Mouse (Mus musculus): ENCODE results near the gene Tmem183a.

Tmem183a gene

GRCm38 (mm10) chr1:134361857-134362212, at the start of gene Tmem183a:
Gene Tmem183a (minus strand): TSS chr1:134361979.
- DNase-seq (ENCODE audit: low spot score): peak; percentile 97

- no peak for DNase-seq (ENCODE audit: low spot score)
Measured at GRCm38 (mm10) chr1:134408080-134408479, 46.3 kb upstream of the Tmem183a start.

GRCm38 (mm10) chr1:134406414-134406771, 44.6 kb upstream of the Tmem183a start:
- DNase-seq (ENCODE audit: low spot score): no peak

DNA sequence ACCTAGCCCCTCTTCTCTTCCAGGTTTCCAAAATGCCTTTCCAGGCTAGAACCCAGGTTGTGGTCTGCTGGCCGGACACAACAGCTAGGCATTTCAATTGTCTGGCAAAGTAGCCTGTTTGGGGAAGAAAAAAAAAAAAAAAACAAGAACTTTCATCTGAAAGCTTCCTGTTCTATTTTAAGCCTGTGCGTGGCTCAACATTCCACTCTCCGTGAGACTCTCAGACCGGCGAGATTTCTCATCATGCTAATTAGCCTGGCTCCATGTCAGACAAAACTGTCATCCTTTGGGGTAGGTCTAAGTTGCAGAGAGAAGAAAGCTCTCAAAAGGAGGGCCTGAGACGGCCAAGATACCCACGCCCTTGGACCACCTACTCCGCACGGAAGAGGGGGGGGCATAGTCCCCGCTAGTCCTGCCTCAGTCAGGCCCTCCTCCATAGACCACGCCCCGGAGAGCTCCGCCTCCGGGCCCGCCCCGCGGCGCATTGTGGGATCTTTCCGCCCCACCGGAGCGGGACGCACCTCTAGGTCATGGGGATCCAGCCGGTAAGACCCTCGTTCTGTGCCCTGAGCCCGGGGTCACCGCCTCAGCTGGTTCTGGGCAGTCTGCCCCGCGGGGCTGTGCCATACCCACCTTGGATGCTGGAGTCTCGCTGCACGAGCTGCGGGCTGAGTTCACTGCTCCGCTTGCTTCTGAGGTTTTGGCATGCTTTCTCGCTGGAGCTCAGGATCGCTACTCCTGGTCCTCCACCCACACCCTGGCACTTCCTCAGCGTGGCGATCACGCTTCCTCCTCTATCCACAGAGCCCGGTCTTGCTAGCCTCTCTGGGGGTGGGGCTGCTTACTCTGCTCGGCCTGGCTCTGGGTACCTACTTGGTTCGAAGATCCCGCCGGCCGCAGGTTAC, 44.0 kb upstream of the Tmem183a start, which contains the start of gene Cyb5r1:
Gene Cyb5r1 (plus strand): TSS at position 51 of the 905 bp plus-strand sequence.
- peak; percentile 84 for DNase-seq (ENCODE audit: low spot score)

GRCm38 (mm10) chr1:134399735-134400134, 38.0 kb upstream of the Tmem183a start:
- DNase-seq (ENCODE audit: low spot score): no peak

- no peak for DNase-seq (ENCODE audit: low spot score)
Measured at GRCm38 (mm10) chr1:134398210-134398609, 36.4 kb upstream of the Tmem183a start.

- no peak for DNase-seq (ENCODE audit: low spot score)
Measured at GRCm38 (mm10) chr1:134393827-134394226, 32.0 kb upstream of the Tmem183a start.

DNA sequence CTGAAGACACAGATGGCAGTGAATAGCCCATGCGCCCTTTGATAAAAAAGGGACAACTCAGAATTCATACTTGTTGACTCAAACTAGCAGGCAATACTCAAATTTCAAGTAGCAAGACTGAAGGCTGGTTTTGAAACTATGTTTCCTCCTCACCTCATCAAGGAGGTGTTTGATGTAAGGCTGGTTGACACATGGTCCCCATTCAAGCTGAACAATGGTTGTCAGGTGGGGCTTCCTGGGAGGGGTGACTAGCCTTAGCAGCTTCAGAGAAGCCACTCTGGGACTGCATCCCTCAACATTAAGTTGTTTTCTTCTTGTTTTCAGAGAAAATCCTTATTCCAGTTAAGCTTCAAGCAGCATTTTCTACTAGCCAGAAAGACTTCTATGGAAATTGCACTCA, 23.9 kb upstream of the Tmem183a start, which contains the start of gene 4933406M09Rik:
Gene 4933406M09Rik (plus strand): TSS at position 275 of the 400 bp plus-strand sequence.
- DNase-seq (ENCODE audit: low spot score): no peak

DNA sequence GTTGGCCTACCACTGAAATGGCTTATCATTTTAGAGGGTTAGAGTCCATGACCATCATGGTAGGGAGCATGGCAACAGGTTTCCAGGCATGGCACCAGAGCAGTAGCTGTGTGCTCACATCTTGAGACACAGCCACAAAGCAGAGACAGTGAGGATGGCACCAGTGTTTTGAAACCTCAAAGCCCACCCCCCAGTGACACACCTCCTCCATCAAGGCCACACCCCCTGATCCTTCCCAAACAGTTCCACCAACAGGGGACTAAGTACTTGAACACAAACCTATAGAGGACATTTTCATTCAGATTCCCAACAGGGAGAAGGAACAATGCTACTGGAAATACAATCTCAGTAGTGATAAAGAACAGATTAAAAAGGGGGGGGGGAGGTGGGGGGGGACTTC, 23.4 kb upstream of the Tmem183a start:
- DNase-seq (ENCODE audit: low spot score): no peak

DNA sequence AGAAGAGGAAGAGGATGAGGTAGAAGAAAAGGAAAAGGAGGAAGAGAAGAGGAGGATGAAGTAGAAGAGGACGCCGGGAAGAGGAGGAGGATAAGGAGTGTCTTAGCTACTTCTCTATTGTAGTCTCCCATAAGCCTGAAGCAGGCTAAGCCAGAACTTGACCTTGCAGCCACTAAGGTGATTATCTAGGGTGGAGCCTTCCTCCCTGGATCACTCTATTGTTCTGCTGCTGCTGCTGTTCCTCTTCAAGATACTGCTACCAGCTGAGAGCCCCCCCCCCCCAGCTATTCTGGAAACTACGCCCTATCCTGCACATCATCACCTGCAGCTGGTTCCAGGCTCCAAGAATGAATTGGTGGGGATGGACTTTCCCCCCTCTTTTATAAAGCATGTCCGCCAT, 22.8 kb upstream of the Tmem183a start:
- DNase-seq (ENCODE audit: low spot score): no peak

DNA sequence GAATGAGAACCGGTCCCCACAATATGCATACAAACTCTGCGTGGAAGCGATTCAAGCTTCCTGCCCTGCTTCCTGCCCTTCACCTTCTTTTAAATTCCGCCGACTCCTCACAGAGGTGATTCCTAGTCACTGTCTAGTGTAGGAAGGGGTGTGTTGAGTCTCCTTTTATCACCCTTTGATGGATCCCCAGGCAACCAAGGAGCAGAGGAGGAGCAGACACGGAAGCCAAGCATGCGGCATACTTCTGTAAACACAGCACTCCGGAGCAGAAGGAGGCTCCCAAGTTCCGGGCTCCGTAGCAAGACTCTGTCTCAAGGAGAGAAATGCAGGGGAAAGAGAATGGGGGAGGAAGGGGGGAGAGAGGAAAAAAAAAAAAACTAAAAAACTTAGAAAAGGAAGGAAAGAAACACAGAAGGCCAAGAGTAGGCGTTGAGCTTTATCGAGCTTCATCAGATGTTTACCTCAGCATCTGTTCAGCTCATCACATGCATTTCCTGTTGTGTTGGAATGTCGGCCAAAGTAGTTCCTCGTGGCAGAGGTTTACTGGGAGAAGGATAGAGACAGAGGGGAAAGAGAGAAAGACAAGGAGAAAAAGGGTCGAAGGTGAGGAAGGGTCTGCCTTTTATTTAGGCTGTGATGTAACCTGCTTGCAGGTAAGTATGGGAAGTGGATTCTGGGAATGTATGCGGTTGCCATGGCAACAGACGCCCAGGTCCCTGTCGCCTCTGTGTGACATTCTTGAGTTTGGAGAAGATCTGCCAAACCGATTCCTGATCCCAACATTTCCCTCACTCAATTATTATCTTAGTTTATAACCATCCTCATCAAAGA, 20.2 kb upstream of the Tmem183a start:
- no peak for DNase-seq (ENCODE audit: low spot score)

DNA sequence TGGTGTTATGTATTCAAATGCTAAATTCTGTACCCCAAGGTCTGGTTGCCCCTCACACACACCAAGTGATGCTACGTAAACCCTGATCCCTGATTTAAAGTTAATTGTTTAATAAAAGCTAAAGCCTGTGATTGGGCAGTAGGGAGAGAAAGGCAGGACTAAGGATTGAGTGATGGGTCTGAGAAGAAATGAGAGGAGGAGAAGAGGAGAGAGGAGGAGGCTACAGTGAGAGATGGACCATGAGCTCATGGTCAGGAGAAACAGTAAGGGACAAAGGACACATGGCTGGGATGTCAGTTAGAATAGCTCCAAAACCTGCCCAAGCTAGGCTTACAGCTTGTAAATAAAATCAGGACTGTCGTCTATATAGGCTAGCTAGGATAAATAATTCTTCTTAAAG, 19.3 kb upstream of the Tmem183a start:
- no peak for DNase-seq (ENCODE audit: low spot score)

- DNase-seq (ENCODE audit: low spot score): no peak
Measured at GRCm38 (mm10) chr1:134374124-134374523, 12.3 kb upstream of the Tmem183a start.

DNA sequence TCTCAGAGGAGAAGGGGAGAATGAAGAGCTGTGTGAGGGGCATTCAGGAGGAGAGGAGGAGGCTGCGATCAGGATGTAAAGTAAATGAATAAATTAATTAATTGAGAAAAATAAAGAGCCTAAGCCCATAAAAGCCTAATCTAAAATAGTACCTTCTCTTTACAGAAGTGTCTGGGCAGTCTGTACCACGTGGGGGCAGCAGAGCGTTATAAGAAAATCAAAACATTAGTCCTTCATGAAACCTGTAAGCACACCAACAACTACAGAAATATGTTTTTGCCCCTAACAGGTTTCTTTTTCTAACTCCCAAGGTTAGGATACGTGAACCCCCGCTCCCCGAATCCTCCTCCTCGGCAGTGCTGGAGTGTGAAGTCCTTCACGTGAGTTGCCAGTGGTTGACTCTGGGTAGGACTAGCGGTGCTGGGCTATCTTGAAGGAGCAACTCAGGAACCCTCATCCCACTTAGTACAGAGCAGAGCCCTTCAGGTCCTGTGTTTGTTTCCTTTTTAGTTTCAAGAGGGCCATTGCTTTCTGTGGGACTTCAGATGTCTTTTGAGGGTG, 7.1 kb upstream of the Tmem183a start:
- DNase-seq (ENCODE audit: low spot score): peak; percentile 48

- no peak for DNase-seq (ENCODE audit: low spot score)
Measured at GRCm38 (mm10) chr1:134365491-134365890, 3.7 kb upstream of the Tmem183a start.

DNA sequence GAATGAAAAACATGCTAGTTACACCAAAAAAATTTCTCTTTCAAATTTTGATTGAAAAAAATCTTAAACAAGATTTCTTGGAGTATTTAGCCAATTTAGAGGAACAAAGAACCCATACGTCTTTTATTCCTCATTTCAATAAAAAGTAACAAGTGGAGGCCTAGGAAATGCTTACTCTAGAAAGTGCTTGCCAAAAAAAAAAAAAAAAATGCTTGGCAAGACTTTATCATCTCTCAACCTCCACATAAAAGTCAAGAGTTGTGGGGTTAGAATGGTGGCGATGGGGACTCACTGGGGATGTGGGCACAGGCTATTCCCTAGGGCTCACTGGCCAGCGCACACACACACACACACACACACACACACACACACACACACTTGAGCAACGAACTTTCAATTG, 1.4 kb upstream of the Tmem183a start:
- no peak for DNase-seq (ENCODE audit: low spot score)

- DNase-seq (ENCODE audit: low spot score): no peak
Measured at GRCm38 (mm10) chr1:134361195-134361856, 453 bp downstream of the Tmem183a start.

- DNase-seq (ENCODE audit: low spot score): no peak
Measured at GRCm38 (mm10) chr1:134360656-134361055, 1.1 kb downstream of the Tmem183a start.

- DNase-seq (ENCODE audit: low spot score): no peak
Measured at GRCm38 (mm10) chr1:134357461-134357860, 4.3 kb downstream of the Tmem183a start.

- no peak for DNase-seq (ENCODE audit: low spot score)
Measured at GRCm38 (mm10) chr1:134353326-134353725, 8.5 kb downstream of the Tmem183a start.

DNA sequence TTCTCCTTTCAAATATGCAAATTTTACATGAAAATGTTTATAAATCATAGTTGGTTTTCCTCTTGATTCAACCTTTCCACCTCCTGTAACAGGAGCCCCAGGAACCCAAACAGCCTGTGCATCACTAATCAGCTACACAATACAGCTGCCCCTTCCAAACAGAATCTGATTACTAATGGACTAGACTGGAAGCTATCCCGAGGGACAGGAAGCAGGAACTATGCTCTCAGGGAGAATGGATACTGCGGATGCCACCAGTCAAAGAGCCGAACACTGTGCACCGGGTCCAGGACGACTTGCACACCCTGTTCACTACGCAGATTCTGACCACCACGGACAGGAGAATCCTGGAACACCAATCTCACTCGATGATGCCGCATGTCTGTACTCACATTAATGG, 14.0 kb downstream of the Tmem183a start:
- no peak for DNase-seq (ENCODE audit: low spot score)

- no peak for DNase-seq (ENCODE audit: low spot score)
Measured at GRCm38 (mm10) chr1:134345075-134345474, 16.7 kb downstream of the Tmem183a start.
